Mouse (Mus musculus): Measurements from ENCODE around the gene Spryd3. TPM values are rescaled to one million over a fixed set of nuclear protein-coding genes. Genes with fewer than 3 reads are reported as not detected.

Spryd3 gene
- polyA plus RNA-seq, 1 experiment, result not detected

DNA sequence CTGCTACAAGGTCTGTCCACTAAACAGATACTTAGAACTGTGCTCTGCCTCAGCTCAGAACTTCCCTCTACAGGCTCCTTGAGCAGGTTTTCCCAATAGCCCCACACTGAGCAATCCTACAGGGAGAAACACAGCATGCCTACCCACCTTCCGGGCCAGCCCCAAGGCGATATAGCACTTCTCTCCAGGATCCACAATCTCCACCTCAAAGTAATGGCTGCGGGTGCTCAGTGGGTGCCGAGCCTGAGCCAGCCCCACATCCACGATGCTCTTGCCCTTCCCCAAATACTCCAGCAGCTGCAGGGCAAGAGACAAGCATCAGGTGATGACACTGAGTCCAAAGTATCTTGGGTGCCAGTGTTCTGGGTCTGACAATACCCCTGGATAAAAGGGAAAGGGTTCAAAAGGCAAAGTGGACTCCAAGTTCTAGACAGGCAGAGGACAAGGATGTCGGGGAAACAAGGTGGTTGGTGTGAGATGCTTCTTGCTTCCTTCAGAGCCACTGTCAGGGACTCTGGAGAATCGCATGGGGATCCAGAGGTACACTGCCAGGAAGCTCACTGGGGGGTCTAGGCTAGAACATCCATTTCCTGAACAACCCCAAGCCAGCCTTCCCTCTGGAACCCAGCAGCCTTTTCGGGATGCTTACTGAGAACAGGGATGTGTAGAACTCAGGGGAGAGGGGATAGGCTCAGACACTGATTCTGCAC lies 16.8 kb downstream of the Spryd3 start:
- TF ChIP-seq POLR2A (IDR thresholded peaks at IDR 0.05; ENCODE audit: insufficient read depth, low read depth, low read length), result no peak
- no peak overlapping the region for H3K27ac ChIP-seq (ENCODE audit: insufficient read depth, low read depth, low read length)
- peaks cover 26% of the 10 kb centered on the region for H3K4me1 ChIP-seq (ENCODE audit: control insufficient read depth, insufficient read depth, low read length)
- H3K4me3 ChIP-seq (ENCODE audit: insufficient read depth, low read depth, low read length), result no peak overlapping the region
- 72% methylated on average over 8 of the region's 8 CpGs for WGBS

DNA sequence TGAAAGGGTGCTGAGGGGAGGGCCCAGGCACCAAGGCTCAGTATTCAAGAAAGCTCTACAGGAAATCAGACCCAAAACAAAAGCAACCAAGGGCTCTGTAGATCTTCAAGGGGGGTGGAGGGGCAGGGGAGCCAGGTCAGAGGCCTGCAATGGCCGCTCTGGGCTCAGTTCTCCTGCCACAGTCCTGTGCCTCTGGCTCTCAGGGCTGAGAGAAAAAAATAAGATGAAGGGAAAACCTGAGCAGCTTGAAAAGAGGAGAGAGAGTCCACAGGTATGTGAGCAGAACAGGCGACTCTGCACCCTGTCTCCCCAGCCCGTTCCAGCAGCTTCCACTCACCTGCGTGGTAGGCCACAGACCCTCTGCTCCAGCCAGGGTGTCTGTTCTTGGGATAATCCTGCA lies 17.4 kb downstream of the Spryd3 start:
- no peak overlapping the region for H3K27ac ChIP-seq (ENCODE audit: insufficient read depth, low read depth, low read length)
- 94% methylated on average over 4 of the region's 4 CpGs for WGBS
- no peak for TF ChIP-seq POLR2A (IDR thresholded peaks at IDR 0.05; ENCODE audit: insufficient read depth, low read depth, low read length)
- TF ChIP-seq CTCF (IDR thresholded peaks at IDR 0.05; ENCODE audit: insufficient read depth, low read depth, low read length), result no peak
- H3K4me3 ChIP-seq (ENCODE audit: insufficient read depth, low read depth, low read length), result no peak overlapping the region
- H3K4me1 ChIP-seq (ENCODE audit: control insufficient read depth, insufficient read depth, low read length), result peaks cover 26% of the 10 kb centered on the region

DNA sequence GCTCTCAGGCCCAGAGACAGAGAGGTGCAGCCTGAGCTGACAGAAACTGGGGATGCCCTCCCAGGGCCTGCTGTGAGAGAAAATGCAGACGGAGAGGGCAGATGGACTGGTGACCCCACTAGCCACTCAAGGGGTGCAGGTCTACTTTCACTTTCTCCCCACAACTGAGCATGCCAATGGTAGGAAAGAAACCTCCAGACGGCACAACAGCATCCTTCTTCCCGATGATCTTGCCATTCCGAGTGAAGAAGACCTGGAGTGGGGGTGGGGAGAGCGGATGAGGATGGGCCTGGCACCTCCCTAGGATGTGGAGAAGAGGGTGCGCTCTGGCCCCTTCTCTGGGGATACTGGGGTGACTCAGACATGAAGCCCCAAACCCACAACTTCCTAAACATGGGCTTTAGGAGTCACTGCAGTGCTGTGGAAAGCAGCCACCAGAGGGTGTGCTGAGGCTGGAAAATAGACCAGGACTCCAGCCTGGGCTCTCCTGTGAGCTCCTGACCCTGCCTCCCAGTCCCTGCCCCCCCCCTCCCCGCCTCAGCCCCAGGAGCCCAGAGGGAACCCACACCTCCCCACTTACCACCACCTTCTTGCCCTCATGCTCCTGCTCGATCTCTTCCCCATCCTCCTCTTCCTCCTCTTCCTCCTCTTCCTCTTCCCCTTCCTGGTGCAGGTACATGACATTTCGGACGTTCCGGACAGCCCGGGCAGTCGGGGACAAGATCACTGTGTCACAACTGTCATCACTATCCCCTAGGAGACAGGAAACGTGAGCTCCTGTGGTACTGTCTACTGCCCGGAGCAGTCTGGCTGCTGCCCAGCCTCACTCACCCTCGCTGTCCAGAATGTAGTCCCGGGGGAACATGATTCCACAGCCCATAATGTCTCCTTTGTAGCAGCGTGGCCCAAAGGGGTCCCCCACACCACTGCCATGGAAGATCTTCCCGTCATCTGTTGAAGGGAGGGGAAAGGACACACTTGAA lies 18.3 kb downstream of the Spryd3 start:
- peaks cover 26% of the 10 kb centered on the region for H3K4me1 ChIP-seq (ENCODE audit: control insufficient read depth, insufficient read depth, low read length)
- WGBS, result 70% methylated on average over 19 of the region's 19 CpGs
- H3K27ac ChIP-seq (ENCODE audit: insufficient read depth, low read depth, low read length), result no peak overlapping the region
- no peak overlapping the region for H3K4me3 ChIP-seq (ENCODE audit: insufficient read depth, low read depth, low read length)
- no peak for TF ChIP-seq CTCF (IDR thresholded peaks at IDR 0.05; ENCODE audit: insufficient read depth, low read depth, low read length)
- no peak for TF ChIP-seq POLR2A (IDR thresholded peaks at IDR 0.05; ENCODE audit: insufficient read depth, low read depth, low read length)

DNA sequence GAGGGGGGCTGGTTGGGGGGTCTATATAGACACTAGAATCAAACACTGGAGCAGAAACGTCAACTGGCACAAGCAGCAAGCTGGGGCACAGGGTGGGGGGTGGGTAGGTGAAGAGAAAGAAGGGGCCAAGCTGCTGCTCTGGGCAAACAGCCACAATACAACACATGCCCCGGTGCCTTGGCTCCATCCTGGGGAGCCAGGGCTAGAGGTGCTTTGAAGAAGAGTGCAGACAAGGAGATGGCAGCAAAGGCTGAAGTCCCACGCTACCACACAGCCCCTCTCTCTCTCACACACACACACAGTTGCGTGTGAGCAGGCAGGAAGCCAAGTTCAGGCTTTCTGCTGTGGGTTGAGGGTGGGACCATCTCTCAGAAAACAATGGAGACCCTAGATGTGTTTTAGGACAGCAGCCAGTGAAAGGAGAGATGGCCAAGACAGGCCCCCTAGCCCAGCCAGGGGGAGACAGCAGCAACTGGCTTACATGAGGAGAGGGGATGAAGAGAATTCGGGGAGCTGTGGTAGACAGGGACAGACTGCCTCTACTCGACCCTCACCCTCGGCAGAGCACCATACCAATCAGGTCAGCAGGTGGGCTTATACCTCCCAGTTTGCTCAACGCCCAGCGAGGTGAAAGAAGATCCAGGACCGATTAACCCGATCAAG lies 19.1 kb downstream of the Spryd3 start:
- Histone ChIP-seq H3K4me1 (ENCODE audit: control insufficient read depth, insufficient read depth, low read length) (peaks cover 26% of the 10 kb centered on the region), H3K4me3 (ENCODE audit: insufficient read depth, low read depth, low read length) (no peak overlapping the region), H3K27ac (ENCODE audit: insufficient read depth, low read depth, low read length) (0 out of 2 replicates have a peak overlapping the region, but pooled peaks have one; percentile 18)
- TF ChIP-seq CTCF (IDR thresholded peaks at IDR 0.05; ENCODE audit: insufficient read depth, low read depth, low read length) (no peak), POLR2A (IDR thresholded peaks at IDR 0.05; ENCODE audit: insufficient read depth, low read depth, low read length) (no peak)
- WGBS, result 28% methylated on average over 11 of the region's 11 CpGs

DNA sequence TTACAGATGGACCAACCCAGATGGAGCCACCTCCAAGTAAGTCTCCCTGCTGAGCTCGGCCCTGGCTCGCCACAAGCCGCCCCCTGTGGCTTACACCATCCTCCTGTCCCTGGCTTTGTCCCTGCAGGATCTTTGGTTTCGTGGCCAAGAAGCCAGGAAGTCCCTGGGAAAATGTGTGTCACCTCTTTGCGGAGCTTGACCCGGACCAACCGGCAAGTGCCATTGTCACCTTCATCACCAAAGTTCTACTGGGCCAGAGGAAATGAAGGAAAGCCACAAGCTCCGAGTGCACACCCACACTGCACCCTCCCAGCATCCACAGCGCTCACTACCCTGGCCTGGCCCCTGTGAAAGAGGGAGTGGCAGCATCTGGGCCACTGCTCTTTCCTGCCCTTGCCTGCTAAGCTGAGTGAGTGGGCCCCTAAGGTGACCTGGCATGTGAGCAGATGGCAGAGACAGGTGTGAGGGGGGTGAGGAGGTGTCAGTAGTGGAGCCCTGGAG lies 20.3 kb downstream of the Spryd3 start:
- H3K27ac ChIP-seq (ENCODE audit: insufficient read depth, low read depth, low read length), result no peak overlapping the region
- TF ChIP-seq POLR2A (IDR thresholded peaks at IDR 0.05; ENCODE audit: insufficient read depth, low read depth, low read length), result no peak
- WGBS, result 72% methylated on average over 9 of the region's 9 CpGs
- peaks cover 26% of the 10 kb centered on the region for H3K4me1 ChIP-seq (ENCODE audit: control insufficient read depth, insufficient read depth, low read length)
- no peak overlapping the region for H3K4me3 ChIP-seq (ENCODE audit: insufficient read depth, low read depth, low read length)

DNA sequence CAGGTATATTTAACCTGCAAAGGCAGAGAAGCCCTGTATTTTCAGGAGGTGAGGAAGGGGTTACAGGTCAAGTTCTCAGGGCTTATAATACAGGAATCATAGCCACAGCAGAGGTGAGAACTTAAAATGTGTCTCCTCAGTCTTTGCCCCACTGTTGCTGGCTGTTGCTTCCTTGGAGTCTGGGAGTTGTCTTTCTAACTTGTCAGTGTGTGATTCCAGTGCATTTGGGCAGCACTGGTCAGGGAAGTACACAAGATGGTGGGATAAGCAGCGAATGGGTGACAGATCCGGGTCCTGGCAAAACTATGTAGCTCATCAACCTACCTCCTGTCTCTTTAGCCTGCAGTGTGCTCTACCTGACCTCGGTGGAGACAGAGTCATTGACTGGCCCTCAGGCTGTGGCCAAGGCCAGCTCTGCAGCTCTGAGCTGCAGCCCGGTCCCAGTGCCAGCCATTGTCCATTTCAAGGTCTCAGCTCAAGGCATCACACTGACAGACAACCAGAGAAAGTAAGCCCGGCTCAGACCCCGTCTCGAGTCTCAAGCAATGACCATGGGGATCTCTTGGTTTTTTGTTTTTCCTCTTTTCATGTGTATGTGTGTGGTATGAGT lies 21.3 kb downstream of the Spryd3 start:
- H3K4me1 ChIP-seq (ENCODE audit: control insufficient read depth, insufficient read depth, low read length), result peaks cover 21% of the 10 kb centered on the region
- WGBS, result 75% methylated on average over 7 of the region's 7 CpGs

DNA sequence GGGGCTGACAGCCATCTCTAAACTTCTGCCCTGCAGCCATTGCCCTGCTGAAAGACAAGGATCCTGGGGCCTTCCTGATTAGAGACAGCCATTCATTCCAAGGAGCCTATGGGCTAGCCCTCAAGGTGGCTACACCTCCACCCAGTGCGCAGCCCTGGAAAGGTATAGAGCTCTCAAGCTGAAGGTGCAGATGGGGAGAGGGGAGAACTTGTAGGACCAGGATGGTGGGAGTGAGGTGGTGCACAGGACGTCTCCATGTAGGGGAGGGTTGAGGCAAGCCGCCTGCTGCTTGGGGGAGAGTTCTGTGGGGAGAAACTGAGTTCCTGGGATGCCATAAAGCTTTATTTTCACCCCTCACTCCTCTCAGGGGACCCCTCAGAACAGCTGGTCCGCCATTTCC lies 22.4 kb downstream of the Spryd3 start:
- TF ChIP-seq POLR2A (IDR thresholded peaks at IDR 0.05; ENCODE audit: insufficient read depth, low read depth, low read length), result no peak
- TF ChIP-seq CTCF (IDR thresholded peaks at IDR 0.05; ENCODE audit: insufficient read depth, low read depth, low read length), result no peak
- WGBS, result 90% methylated on average over 4 of the region's 4 CpGs
- Histone ChIP-seq H3K27ac (ENCODE audit: insufficient read depth, low read depth, low read length) (no peak overlapping the region), H3K4me1 (ENCODE audit: control insufficient read depth, insufficient read depth, low read length) (peaks cover 28% of the 10 kb centered on the region), H3K4me3 (ENCODE audit: insufficient read depth, low read depth, low read length) (no peak overlapping the region)

More for the DNA sequence above, 21.3 kb downstream of the Spryd3 start:
- H3K27ac ChIP-seq (ENCODE audit: insufficient read depth, low read depth, low read length), result no peak overlapping the region
- TF ChIP-seq CTCF (IDR thresholded peaks at IDR 0.05; ENCODE audit: insufficient read depth, low read depth, low read length), result no peak
- no peak for TF ChIP-seq POLR2A (IDR thresholded peaks at IDR 0.05; ENCODE audit: insufficient read depth, low read depth, low read length)
- no peak overlapping the region for H3K4me3 ChIP-seq (ENCODE audit: insufficient read depth, low read depth, low read length)

DNA sequence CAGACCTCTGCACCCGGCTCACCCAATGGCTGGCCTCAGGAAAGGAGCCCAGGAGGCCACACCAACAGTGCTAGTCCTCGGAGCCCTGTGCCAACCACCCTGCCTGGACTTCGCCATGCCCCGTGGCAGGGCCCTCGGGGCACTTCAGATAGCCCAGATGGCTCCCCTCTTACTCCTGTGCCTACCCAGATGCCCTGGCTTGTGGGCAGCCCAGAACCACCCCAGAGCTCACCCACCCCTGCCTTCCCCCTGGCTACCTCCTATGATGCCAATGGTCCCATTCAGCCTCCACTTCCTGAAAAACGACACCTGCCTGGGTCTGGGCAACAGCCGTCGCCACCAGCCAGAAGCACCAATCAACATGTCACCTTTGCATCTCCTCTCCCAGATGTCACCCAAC lies 23.2 kb downstream of the Spryd3 start:
- Histone ChIP-seq H3K4me3 (ENCODE audit: insufficient read depth, low read depth, low read length) (no peak overlapping the region), H3K4me1 (ENCODE audit: control insufficient read depth, insufficient read depth, low read length) (peaks cover 34% of the 10 kb centered on the region), H3K27ac (ENCODE audit: insufficient read depth, low read depth, low read length) (no peak overlapping the region)
- TF ChIP-seq CTCF (IDR thresholded peaks at IDR 0.05; ENCODE audit: insufficient read depth, low read depth, low read length), result no peak
- no peak for TF ChIP-seq POLR2A (IDR thresholded peaks at IDR 0.05; ENCODE audit: insufficient read depth, low read depth, low read length)
- 74% methylated on average over 8 of the region's 8 CpGs for WGBS

Measured in olfactory bulb, adult 2 months (tissue).